In genomic region chr10:70186586-70186985, GRCm38 (mm10) we compare ENCODE assay signal across 25 mouse cellular contexts. TPM values are rescaled to one million over a fixed set of nuclear protein-coding genes. Genes with fewer than 3 reads are reported as not detected.
DNase-seq lines count a peak whose midpoint lies in the region; ATAC-seq lines count a peak whose summit lies in the region.
"Had no signal": no experiment of that assay in that cellular context is flagged by ENCODE, and none has a peak within 500 bp of the region (broad histone marks: within the 10 kb centered on the region; RNA-seq: fewer than 3 reads in every experiment).

No protein-coding gene starts in this region.

- no peak overlapping the region for H3K27ac ChIP-seq in kidney, embryonic 16.5 days (ENCODE audit: low read length)
- H3K27ac ChIP-seq: embryonic facial prominence, embryonic 15.5 days; forebrain, embryonic 10.5 days; kidney, postnatal 0 days; liver, embryonic 15.5 days; lung, embryonic 15.5 days; midbrain, embryonic 10.5 days; neural tube, embryonic 15.5 days had no signal

- WGBS in kidney, embryonic 16.5 days = 90% methylated on average over 7 of the region's 7 CpGs

- peaks cover 22% of the 10 kb centered on the region for H3K4me1 ChIP-seq in kidney, embryonic 16.5 days (ENCODE audit: insufficient read depth, low read length)

- DNase-seq in gastrocnemius, postnatal 14 days = peak; percentile 26
- DNase-seq in gastrocnemius, postnatal 4 days (ENCODE audit: low spot score in 2 of 2) = no peak
- DNase-seq in kidney, adult 9 months = peak; percentile 72
- DNase-seq in adipocyte (ENCODE audit: low spot score) = peak; percentile 47
- DNase-seq in kidney, postnatal 25 days = peak; percentile 38 to 78
- DNase-seq in lung, postnatal 14 days = no peak
- DNase-seq: cerebellum, adult 9-10 months; forebrain, postnatal 0 days; right cerebral cortex, adult 18-20 months; right cerebral cortex, postnatal 4 days had no signal

- H3K4me2 ChIP-seq in kidney, embryonic 16.5 days (replicated peaks; ENCODE audit: low read depth, low read length) = no peak overlapping the region
- H3K4me2 ChIP-seq: embryonic facial prominence, embryonic 15.5 days; heart, embryonic 11.5 days; liver, embryonic 15.5 days; lung, embryonic 15.5 days; neural tube, embryonic 15.5 days had no signal

- intact Hi-C loops in gastrocnemius, postnatal 14 days (cut with DNase I; ENCODE audit: low total_unique reads) = no loop called here

- ATAC-seq in kidney, embryonic 16.5 days (ENCODE audit: low FRiP score, low TSS enrichment) = no peak
- ATAC-seq: forebrain, postnatal 0 days had no signal

- H3K4me3 ChIP-seq in kidney, embryonic 16.5 days (ENCODE audit: low read length) = no peak overlapping the region
- H3K4me3 ChIP-seq: embryonic facial prominence, embryonic 15.5 days; forebrain, embryonic 10.5 days; liver, embryonic 15.5 days; lung, embryonic 15.5 days; midbrain, embryonic 10.5 days; neural tube, embryonic 15.5 days had no signal

- H3K9me3 ChIP-seq in kidney, embryonic 16.5 days (ENCODE audit: low read length) = no peaks in the 10 kb centered on the region
- H3K9me3 ChIP-seq: embryonic facial prominence, embryonic 15.5 days; forebrain, embryonic 10.5 days; G1E; liver, embryonic 15.5 days; lung, embryonic 15.5 days; midbrain, embryonic 10.5 days; neural tube, embryonic 15.5 days had no signal

- peaks cover 41% of the 10 kb centered on the region for H3K36me3 ChIP-seq in kidney, embryonic 16.5 days (ENCODE audit: insufficient read depth, low read length)

- H3K27me3 ChIP-seq in kidney, embryonic 16.5 days (ENCODE audit: insufficient read depth, low read length) = no peaks in the 10 kb centered on the region
- H3K27me3 ChIP-seq: CH12.LX; embryonic facial prominence, embryonic 15.5 days; liver, embryonic 15.5 days; lung, embryonic 15.5 days; neural tube, embryonic 15.5 days had no signal

- no peak overlapping the region for H3K9ac ChIP-seq in kidney, embryonic 16.5 days (replicated peaks; ENCODE audit: low read length)
- H3K9ac ChIP-seq: embryonic facial prominence, embryonic 15.5 days; forebrain, postnatal 0 days; liver, embryonic 15.5 days; lung, embryonic 15.5 days; neural tube, embryonic 15.5 days had no signal

RNA-seq across cellular contexts. Expression of gene Mrln, which starts 17.9 kb away (rescaled TPM):
- 100 to 1,000 TPM in 1 of 2 experiments, 10 to 100 TPM in 1; 97.0 to 105 TPM for total RNA-seq in gastrocnemius, postnatal 14 days (2021)
- total RNA-seq in gastrocnemius, postnatal 4 days (2021) = 100 to 1,000 TPM; 151 to 157 TPM
- 4.9 and 7.5 TPM in 2 replicates for polyA plus RNA-seq in kidney, embryonic 16.5 days (2015; fragmentation: Nextera tagmentation; extraction: Ambion mirVana)
- total RNA-seq: adrenal gland, postnatal 36 days; CH12.LX; common myeloid progenitor, adult 5-6 weeks; granulocyte monocyte progenitor cell, adult 5-6 weeks; left cerebral cortex, postnatal 14 days had no signal
- polyA plus RNA-seq: G1E; lung, embryonic 15.5 days had no signal

RNA-seq across cellular contexts. Expression of gene Slc16a9, which starts 58.3 kb away (rescaled TPM):
- total RNA-seq in gastrocnemius, postnatal 14 days (2021) = 1 to 10 TPM; 5.9 to 6.0 TPM
- 1 to 10 TPM; 3.2 to 3.7 TPM for total RNA-seq in gastrocnemius, postnatal 4 days (2021)
- polyA plus RNA-seq in kidney, embryonic 16.5 days (2015; fragmentation: Nextera tagmentation; extraction: Ambion mirVana) = 5.2 and 5.5 TPM in 2 replicates
- total RNA-seq: CH12.LX had no signal
- polyA plus RNA-seq: G1E had no signal

Comparison
In these comparisons a context has a peak if more than half of its experiments do, and no peak if none do; other contexts are left out.
1. DNase-seq: peak in gastrocnemius, postnatal 14 days (single experiment), kidney, adult 9 months (single experiment), adipocyte (single experiment) and kidney, postnatal 25 days (2 of 2); none in gastrocnemius, postnatal 4 days (0 of 2) and lung, postnatal 14 days (single experiment).